Comparison of ENCODE assay signal across 31 mouse cellular contexts in genomic region chr19:21415377-21415776, GRCm38 (mm10). TPM values are rescaled to one million over a fixed set of nuclear protein-coding genes. Genes with fewer than 3 reads are reported as not detected.
"Had no signal": no experiment of that assay in that cellular context is flagged by ENCODE, and none has a peak within 500 bp of the region (broad histone marks: within the 10 kb centered on the region; RNA-seq: fewer than 3 reads in every experiment).

No protein-coding gene starts in this region.

- H3K4me3 ChIP-seq: limb, embryonic 10.5 days; limb, embryonic 12.5 days; limb, embryonic 13.5 days; limb, embryonic 15.5 days; liver, embryonic 12.5 days; liver, embryonic 13.5 days; liver, embryonic 15.5 days; lung, embryonic 15.5 days; megakaryocyte, embryonic 14.5 days; midbrain, embryonic 10.5 days; midbrain, embryonic 12.5 days; midbrain, embryonic 13.5 days; midbrain, embryonic 15.5 days; myocyte had no signal

- H3K4me1 ChIP-seq: limb, embryonic 10.5 days; limb, embryonic 12.5 days; limb, embryonic 13.5 days; limb, embryonic 15.5 days; liver, embryonic 12.5 days; liver, embryonic 13.5 days; liver, embryonic 15.5 days; lung, embryonic 15.5 days; midbrain, embryonic 10.5 days; midbrain, embryonic 12.5 days; midbrain, embryonic 13.5 days; midbrain, embryonic 15.5 days had no signal

- ATAC-seq: liver, embryonic 12.5 days; liver, postnatal 0 days; lung, postnatal 0 days; midbrain, embryonic 13.5 days; midbrain, embryonic 15.5 days; midbrain, embryonic 16.5 days had no signal

- DNase-seq: left cerebral cortex, postnatal 4 days; liver; liver, embryonic 13.5 days; liver, postnatal 0 days; lung, adult 18-20 months; lung, adult 2 months; lung, embryonic 14.5 days; lung, postnatal 10 days; lung, postnatal 14 days; lung, postnatal 36 days; lung, postnatal 4 days; midbrain, embryonic 14.5 days had no signal

- H3K27ac ChIP-seq: limb, embryonic 10.5 days; limb, embryonic 12.5 days; limb, embryonic 13.5 days; limb, embryonic 15.5 days; liver, embryonic 12.5 days; liver, embryonic 13.5 days; liver, embryonic 14.5 days; liver, embryonic 15.5 days; lung, embryonic 15.5 days; macrophage; midbrain, embryonic 10.5 days; midbrain, embryonic 12.5 days; midbrain, embryonic 13.5 days; midbrain, embryonic 15.5 days had no signal

RNA-seq across cellular contexts. Expression of gene Gda, which starts 57.9 kb away (rescaled TPM):
- polyA plus RNA-seq: limb, embryonic 10.5 days; limb, embryonic 11.5 days; limb, embryonic 12.5 days; midbrain, embryonic 10.5 days; midbrain, embryonic 12.5 days; neural tube, embryonic 11.5 days had no signal
